Comparison of ENCODE assay signal across 8 mouse cellular contexts in the genomic region with DNA sequence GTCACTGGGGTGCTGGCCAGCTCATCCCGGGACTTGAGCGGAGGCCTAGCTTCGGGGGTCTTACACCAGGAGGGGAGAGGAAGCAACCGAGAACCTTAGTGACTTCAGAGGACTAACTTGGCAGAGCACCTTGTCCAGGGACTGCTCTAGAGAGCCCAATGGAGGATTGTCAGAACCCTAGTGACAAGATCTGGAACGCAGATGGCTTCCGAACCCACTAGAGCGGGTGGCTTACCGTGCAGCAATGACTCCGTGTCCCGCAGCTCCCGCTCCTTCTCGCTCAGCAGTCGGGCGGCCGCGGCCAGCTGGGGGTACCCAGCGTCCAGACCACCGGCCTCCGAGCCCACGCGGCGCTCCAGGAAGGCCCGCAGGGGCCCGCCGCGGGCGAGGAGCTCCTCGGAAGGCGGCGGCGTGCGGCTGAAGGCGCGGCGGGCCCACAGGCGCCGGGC. TPM values are rescaled to one million over a fixed set of nuclear protein-coding genes. Genes with fewer than 3 reads are reported as not detected.
DNase-seq lines count a peak whose midpoint lies in the region; ATAC-seq and TF ChIP-seq lines count a peak whose summit lies in the region.

No protein-coding gene starts in this region.

- H3K9ac ChIP-seq in hindbrain, embryonic 13.5 days, result peak overlapping the region; percentile 88
- peak overlapping the region; percentile 90 for H3K9ac ChIP-seq in midbrain, embryonic 12.5 days (replicated peaks)

- no peak for TF ChIP-seq CTCF in thymus, adult 2 months (IDR thresholded peaks at IDR 0.05; ENCODE audit: borderline replicate concordance, control insufficient read depth, extremely low read depth, insufficient read depth, low read length, poor library complexity)

- peak overlapping the region; percentile 93 for H3K27ac ChIP-seq in heart, embryonic 10.5 days
- peak overlapping the region; percentile 32 for H3K27ac ChIP-seq in thymus, adult 2 months (ENCODE audit: control insufficient read depth, insufficient read depth, low read length)
- peak overlapping the region; percentile 88 for H3K27ac ChIP-seq in hindbrain, embryonic 13.5 days
- H3K27ac ChIP-seq in midbrain, embryonic 12.5 days (replicated peaks), result peak overlapping the region; percentile 83

- ATAC-seq in hindbrain, embryonic 13.5 days (ENCODE audit: low FRiP score), result no peak
- ATAC-seq in midbrain, embryonic 12.5 days (ENCODE audit: low FRiP score, low read depth), result peak; percentile 38
- ATAC-seq in megakaryocyte-erythroid progenitor cell, adult 5-6 weeks (replicated peaks; ENCODE audit: low FRiP score, low TSS enrichment, poor library complexity, severe bottlenecking), result no peak

- peak overlapping the region; percentile 76 for H3K4me2 ChIP-seq in hindbrain, embryonic 13.5 days
- H3K4me2 ChIP-seq in midbrain, embryonic 12.5 days (replicated peaks), result peak overlapping the region; percentile 75

- peak overlapping the region; percentile 82 for H3K4me3 ChIP-seq in heart, embryonic 10.5 days
- peak overlapping the region; percentile 80 for H3K4me3 ChIP-seq in thymus, adult 2 months (ENCODE audit: control insufficient read depth, insufficient read depth, low read length)
- H3K4me3 ChIP-seq in hindbrain, embryonic 13.5 days, result peak overlapping the region; percentile 76
- peak overlapping the region; percentile 93 for H3K4me3 ChIP-seq in midbrain, embryonic 12.5 days

- H3K36me3 ChIP-seq in heart, embryonic 10.5 days, result peaks cover 28% of the 10 kb centered on the region
- peaks cover 16% of the 10 kb centered on the region for H3K36me3 ChIP-seq in thymus, adult 2 months (ENCODE audit: control insufficient read depth, insufficient read depth, low read length)
- H3K36me3 ChIP-seq in hindbrain, embryonic 13.5 days, result peaks cover 19% of the 10 kb centered on the region
- peaks cover 21% of the 10 kb centered on the region for H3K36me3 ChIP-seq in midbrain, embryonic 12.5 days

- peaks cover 9% of the 10 kb centered on the region for H3K4me1 ChIP-seq in heart, embryonic 10.5 days
- peaks cover 7% of the 10 kb centered on the region; the same call in 1 of the 2 replicates for H3K4me1 ChIP-seq in thymus, adult 2 months (replicated peaks; ENCODE audit: control insufficient read depth, insufficient read depth, low read length)
- peaks cover 18% of the 10 kb centered on the region for H3K4me1 ChIP-seq in hindbrain, embryonic 13.5 days (replicated peaks)
- H3K4me1 ChIP-seq in midbrain, embryonic 12.5 days, result peaks cover 18% of the 10 kb centered on the region

- H3K9me3 ChIP-seq in heart, embryonic 10.5 days, result no peaks in the 10 kb centered on the region
- no peaks in the 10 kb centered on the region for H3K9me3 ChIP-seq in hindbrain, embryonic 13.5 days
- no peaks in the 10 kb centered on the region for H3K9me3 ChIP-seq in midbrain, embryonic 12.5 days

- TF ChIP-seq POLR2A in thymus, adult 2 months (IDR thresholded peaks at IDR 0.05; ENCODE audit: control insufficient read depth, extremely low read depth, insufficient read depth, low read length, poor library complexity), result no peak

- under 1% methylated on average over 37 of the region's 37 CpGs for WGBS in heart, embryonic 10.5 days
- under 1% methylated on average over 37 of the region's 37 CpGs for WGBS in thymus, adult 2 months
- WGBS in hindbrain, embryonic 13.5 days, result under 1% methylated on average over 22 of the region's 37 CpGs
- WGBS in midbrain, embryonic 12.5 days, result 1% methylated on average over 37 of the region's 37 CpGs

- intact Hi-C loops in heart, postnatal 36 days (cut with DNase I), result no loop called here

- peak; percentile 81 for DNase-seq in heart, embryonic 10.5 days (ENCODE audit: low spot score)
- DNase-seq in heart, postnatal 36 days, result no peak
- DNase-seq in thymus, adult 2 months, result no peak
- no peak for DNase-seq in thymus, postnatal 0 days (ENCODE audit: low spot score)
- DNase-seq in gastrocnemius, adult 18-20 months (ENCODE audit: low spot score), result no peak

- H3K27me3 ChIP-seq in heart, embryonic 10.5 days (ENCODE audit: insufficient read depth, poor library complexity, severe bottlenecking), result no peaks in the 10 kb centered on the region
- H3K27me3 ChIP-seq in thymus, adult 2 months (ENCODE audit: control insufficient read depth, insufficient read depth, low read length), result no peaks in the 10 kb centered on the region
- H3K27me3 ChIP-seq in hindbrain, embryonic 13.5 days, result no peaks in the 10 kb centered on the region
- H3K27me3 ChIP-seq in midbrain, embryonic 12.5 days, result no peaks in the 10 kb centered on the region

RNA-seq across cellular contexts. Expression of a gene that starts 0.4 kb away (rescaled TPM):
- 9.5 and 13.5 TPM in 2 replicates for polyA plus RNA-seq in heart, embryonic 10.5 days (2016; fragmentation: Nextera tagmentation; extraction: Ambion mirVana)
- 1 to 10 TPM; 8.0 TPM for total RNA-seq in heart, postnatal 36 days (2021)
- 5.3 and 7.1 TPM in 2 replicates for polyA plus RNA-seq in thymus, adult 2 months (2012; rRNA removed)
- 15.3 and 18.0 TPM in 2 replicates for polyA plus RNA-seq in thymus, postnatal 0 days (2015; fragmentation: Nextera tagmentation; extraction: Ambion mirVana)
- polyA plus RNA-seq in hindbrain, embryonic 13.5 days (2015; fragmentation: Nextera tagmentation; extraction: Ambion mirVana), result 11.5 and 12.6 TPM in 2 replicates
- polyA plus RNA-seq in midbrain, embryonic 12.5 days (2016; fragmentation: Nextera tagmentation; extraction: Ambion mirVana), result 14.5 and 16.2 TPM in 2 replicates
- 1 to 10 TPM; 3.8 TPM for total RNA-seq in gastrocnemius, adult 18-20 months (2021)
- total RNA-seq in megakaryocyte-erythroid progenitor cell, adult 5-6 weeks (2014; fragmentation: Nextera tagmentation), result 13.1 and 16.3 TPM in 2 replicates
- total RNA-seq in megakaryocyte-erythroid progenitor cell, adult 5-6 weeks (2017), result 24.3 and 49.2 TPM in 2 replicates

RNA-seq across cellular contexts. Expression of a gene that starts 17.9 kb away (rescaled TPM):
- polyA plus RNA-seq in heart, embryonic 10.5 days (2016; fragmentation: Nextera tagmentation; extraction: Ambion mirVana), result 60.9 and 80.3 TPM in 2 replicates
- 1 to 10 TPM; 1.1 to 1.7 TPM for total RNA-seq in heart, postnatal 36 days (2021)
- 17.6 and 23.8 TPM in 2 replicates for polyA plus RNA-seq in thymus, adult 2 months (2012; rRNA removed)
- 112 and 116 TPM in 2 replicates for polyA plus RNA-seq in thymus, postnatal 0 days (2015; fragmentation: Nextera tagmentation; extraction: Ambion mirVana)
- 18.7 and 19.8 TPM in 2 replicates for polyA plus RNA-seq in hindbrain, embryonic 13.5 days (2015; fragmentation: Nextera tagmentation; extraction: Ambion mirVana)
- 69.0 and 71.4 TPM in 2 replicates for polyA plus RNA-seq in midbrain, embryonic 12.5 days (2016; fragmentation: Nextera tagmentation; extraction: Ambion mirVana)
- under 1 TPM; 0.21 to 0.40 TPM for total RNA-seq in gastrocnemius, adult 18-20 months (2021)
- 91.9 and 94.5 TPM in 2 replicates for total RNA-seq in megakaryocyte-erythroid progenitor cell, adult 5-6 weeks (2014; fragmentation: Nextera tagmentation)
- total RNA-seq in megakaryocyte-erythroid progenitor cell, adult 5-6 weeks (2017), result 39.0 and 49.5 TPM in 2 replicates

Comparison
In these comparisons a context has a peak if more than half of its experiments do, and no peak if none do; other contexts are left out.
1. H3K27ac ChIP-seq: peak in every context shown above with its lines; median percentile 93 in heart, embryonic 10.5 days; 88 in hindbrain, embryonic 13.5 days; 83 in midbrain, embryonic 12.5 days; 32 in thymus, adult 2 months.